Mouse (Mus musculus) naive thymus-derived CD4-positive, alpha-beta T cell, adult 2 months (primary cell): ENCODE measurements around the gene Pik3c2a.
A peak's percentile ranks its signal among the peaks of the same experiment; 100 is the strongest.

Source experiments
- DNase-seq: peaks from one replicate; pipeline ENCODE4 v3.0.0-alpha.2; 2011; ENCODE audit warnings: low read depth

Gene Pik3c2a

DNA sequence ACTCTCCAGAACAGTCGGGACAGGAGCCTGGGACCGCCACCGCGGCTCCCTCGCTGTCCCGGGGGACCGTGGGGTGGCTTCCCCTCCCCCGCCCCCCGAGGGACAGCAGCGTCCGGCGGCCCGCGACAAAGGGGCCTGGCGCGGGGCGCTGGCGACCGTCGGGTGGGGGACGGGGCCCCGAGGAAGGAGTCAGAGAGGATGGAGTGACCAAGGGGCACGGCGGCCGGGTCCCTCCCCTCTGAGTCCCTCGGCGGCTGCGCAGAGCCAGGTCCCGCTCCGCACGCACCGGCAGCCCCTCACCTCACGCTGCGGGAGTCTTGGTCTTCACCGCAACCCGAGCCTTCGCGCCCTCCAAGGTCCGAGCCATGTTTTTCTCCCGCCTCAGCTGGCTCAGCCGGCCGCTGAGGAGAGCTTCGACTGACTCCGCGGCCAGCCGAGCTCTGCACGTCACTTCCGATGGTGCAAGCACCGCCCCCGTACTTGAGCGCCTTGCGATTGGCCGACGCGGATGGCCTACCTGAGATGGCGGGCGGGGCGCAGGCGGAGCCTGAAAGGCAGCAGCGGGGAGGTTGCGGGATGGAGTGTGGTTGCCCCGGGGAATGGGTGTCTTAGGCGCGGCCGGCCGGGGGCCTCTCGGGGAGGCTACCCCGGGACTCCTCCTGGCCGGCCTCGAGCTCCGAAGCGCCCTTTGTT, at the start of gene Pik3c2a:
Gene Pik3c2a (minus strand): TSS at position 446 of the 693 bp plus-strand sequence.
- peak; percentile 93 for DNase-seq

DNA sequence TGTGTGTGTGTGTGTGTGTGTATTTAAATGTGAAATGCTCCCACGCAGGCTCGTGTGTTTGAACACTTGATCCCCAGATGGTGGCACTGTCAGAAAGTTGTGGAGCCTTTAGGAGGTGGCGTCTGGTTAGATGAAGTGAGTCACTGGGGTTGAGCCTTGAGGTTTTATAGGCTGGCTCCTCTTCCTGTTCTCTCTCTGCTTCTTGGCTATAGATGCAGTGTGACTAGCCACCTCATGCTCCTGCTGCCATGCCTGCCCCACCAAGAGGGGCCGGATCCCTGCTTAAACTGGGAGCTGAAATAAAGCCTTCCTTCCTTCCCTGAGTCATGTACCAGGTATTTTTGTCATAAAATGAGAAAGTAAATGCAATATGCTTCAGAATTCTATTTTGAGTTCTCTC, 47.9 kb upstream of the Pik3c2a start:
- DNase-seq, result no peak

DNA sequence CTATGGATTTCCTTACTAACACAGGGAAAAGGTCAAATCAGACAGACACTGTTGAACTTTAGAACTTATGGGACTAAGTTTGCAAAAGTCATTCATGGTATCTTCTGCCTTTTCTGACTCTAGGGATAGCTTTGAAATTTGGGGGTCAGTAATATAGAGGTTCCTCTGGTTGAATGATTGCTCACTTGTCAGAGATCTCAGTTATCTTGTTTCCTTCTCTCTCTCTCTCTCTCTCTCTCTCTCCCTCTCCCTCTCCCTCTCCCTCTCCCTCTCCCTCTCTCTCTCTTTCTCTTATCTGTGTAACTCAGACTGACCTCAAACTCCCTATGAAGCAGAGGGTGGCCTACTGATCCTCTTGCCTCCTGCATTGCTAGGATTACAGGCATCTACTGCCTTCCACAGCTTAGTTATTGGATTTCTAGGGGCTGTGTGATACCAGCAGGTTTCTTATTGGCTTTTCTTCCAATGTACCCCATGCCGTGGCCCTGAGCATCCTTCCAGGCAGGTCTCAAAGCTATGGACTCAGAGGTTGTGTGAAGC, 41.9 kb upstream of the Pik3c2a start:
- no peak for DNase-seq

DNA sequence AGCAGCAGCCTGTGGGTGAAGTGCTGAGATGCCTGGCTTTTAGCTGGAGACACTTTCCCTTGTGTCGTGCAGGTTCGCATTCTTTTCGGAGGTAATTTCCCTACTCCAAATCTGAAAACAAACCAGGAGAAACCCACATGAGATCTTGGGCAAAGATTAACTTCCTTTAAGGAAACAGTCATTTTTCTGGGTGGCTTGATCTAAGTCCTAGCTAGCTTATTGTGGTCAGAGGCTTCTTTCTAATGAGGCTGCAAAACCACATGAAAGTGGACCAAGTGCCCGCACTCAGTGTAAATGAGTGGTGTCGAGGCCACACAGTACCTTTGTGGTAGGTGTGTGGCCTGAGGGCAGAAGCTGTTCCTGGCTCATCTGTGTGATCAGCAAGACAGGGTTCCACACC, 41.0 kb upstream of the Pik3c2a start:
- DNase-seq, result peak; percentile 10

DNA sequence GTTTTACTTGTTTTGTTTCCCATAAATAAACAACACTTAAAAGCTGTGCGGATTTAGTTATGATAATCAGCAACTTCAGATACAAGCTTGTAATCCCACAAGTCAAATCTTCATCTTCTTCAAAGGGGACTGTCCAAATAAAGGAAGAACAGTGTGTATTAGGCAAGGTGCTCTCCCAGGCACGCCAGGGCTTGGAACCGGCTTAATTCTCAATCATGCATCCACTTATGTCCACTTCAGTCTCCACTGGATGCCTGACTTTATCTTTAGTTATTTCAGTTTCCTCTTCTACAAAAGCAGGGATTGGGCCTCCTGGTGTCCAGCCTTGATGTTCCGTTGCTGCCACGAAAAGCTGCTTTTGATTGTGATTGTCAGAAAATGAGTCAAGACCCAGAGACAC, 40.5 kb upstream of the Pik3c2a start:
- no peak for DNase-seq

DNA sequence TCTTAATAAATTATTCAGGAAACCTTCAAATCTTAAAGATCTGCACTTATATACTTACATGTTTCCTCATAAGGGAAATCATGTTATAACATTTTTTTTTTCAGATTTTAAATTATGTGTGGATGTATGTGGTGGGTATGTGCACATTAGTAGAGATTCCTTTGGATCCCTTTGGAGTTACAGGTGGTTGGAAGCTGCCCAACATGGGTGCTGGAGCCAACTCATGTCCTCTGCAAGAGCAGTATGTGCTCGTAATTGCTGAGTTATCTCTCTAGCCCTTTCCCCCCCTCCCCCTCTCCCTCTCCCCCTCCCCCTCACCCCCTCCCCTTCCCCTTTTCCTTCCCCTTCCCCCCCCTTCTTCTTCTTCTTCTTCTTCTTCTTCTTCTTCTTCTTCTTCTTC, 39.9 kb upstream of the Pik3c2a start:
- DNase-seq, result no peak

DNA sequence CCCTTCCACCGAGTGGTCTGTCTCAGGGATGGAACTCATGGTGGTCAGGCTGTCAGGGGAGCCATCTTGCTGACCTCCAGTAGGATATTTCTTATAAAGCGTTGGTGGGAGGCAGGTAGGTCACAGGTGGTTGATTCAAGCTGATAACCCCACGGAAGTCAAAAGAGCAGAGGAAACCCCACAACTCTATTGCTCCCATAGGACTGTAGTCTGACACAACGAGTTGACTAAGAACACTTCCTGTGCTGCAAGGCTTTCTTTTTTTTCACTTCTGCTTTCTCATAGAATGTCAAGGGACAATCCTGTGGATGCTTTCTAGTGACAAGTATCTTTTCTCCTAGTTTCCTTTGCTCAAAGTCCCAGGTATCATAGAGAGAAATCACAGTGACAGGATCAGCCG, 33.0 kb upstream of the Pik3c2a start:
- DNase-seq, result no peak

DNA sequence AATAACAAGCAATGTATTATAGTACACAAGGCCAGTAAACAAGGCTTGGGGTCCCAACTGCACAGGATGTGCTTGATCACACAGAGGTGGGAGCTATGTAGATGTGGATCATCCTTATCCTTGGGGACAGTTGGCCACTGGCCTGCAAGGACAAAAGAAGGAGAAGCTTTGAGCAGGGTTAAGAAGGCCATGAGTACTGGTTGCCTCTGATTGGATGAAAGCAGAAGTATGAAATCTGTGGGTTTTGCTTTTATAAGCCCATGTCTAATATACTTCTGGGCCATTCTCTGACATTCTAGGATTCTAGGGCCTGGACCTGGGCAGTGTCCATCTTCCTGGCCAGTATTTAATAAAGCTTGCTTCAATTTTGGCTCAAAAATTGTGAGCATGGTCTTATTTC, 32.6 kb upstream of the Pik3c2a start:
- no peak for DNase-seq

DNA sequence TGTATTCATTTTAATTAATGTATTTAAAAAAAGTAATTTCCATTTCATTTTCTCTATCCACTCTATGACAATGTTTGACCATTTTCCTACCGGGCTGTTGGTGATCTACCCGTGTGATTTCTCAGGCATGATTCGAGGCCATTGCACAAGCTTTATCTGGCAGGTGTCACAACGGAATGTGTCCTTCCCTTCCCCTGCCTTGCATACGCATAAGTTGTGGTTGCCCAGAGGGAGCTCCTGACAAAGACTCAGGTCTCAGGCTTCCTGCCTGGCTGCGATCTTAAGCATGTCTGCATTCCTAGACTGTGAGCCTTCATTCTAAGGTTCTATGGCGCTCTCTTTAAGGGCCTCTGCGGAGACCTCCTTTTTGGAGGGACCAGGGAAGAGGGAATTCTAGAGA, 18.9 kb upstream of the Pik3c2a start:
- DNase-seq, result no peak

DNA sequence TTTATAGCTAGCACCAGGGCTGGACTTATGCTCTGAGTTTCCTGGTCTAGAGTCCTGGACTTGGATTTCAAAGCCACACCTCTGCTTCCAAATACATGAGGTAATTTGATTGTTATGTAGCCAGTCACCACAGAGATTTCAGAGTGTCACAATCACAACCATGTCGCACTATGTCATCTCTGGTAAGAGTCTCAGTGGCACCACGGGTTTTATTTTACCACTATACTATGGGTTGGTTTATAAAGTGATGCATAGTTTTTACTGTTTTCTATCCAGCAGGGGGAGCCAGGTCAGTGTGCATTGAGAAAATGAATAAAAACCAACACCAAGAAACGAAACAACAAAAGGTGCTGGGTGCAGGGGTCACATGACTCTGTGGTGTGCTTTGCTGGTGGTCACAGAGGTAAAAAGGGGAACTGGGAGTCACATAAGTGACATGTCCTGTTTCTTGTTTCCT, 15.8 kb upstream of the Pik3c2a start:
- DNase-seq, result peak; percentile 72

DNA sequence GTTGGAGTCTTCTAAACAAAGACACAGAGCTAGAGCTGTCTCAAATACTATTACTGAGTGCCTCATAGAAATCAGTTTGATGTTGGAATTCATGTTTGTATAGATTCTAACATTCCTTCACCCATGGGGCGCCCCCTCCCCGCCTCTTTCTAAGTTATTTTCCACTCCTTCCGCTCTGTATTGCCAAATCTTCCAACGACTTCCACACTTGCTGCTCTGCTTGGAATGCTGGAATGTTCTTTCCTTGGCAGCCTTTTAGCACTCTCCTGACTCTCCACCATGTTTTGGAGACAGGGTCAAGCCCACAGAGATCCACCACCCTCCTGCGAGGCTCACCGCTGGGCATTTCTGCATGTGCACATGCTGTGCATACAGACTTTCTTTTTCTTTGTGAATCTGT, 14.1 kb upstream of the Pik3c2a start:
- no peak for DNase-seq

DNA sequence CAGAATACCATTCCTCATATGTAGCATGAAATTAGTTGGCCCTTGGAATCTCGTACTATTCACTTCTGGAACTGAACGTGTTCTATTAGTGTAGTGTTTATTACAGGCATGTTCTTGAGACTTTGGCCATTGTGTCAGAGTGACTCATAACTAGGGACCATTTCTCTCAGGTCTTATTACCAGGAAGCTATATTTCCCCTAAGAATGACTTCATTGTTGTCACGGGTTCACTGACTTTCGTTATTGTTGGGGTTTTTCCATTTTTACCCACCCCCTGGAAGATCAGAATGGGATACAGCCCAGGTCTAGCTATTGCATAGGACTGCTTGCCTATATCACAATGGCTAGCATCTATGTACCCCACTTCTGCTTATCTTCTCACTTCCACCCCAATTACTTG, 13.7 kb upstream of the Pik3c2a start:
- DNase-seq, result no peak

DNA sequence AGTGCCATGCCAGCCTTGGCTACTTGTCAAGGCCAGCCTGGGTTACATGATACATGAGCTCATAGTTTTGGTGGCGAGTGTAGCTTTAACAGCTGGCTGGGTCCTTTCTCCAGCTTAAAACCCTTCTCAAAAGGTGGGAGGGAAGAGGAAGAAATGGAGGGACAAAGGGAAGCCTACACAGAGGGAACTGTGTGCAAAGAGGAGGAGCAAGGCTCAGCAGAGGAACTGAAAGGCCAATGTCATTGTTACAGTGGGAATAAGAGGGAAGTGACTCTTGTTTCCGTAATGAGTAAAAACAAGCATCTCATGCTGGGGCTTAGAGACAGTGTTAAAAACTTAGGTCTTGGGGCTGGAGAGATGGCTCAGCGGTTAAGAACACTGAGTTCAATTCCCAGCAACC, 3.4 kb upstream of the Pik3c2a start:
- DNase-seq, result no peak

DNA sequence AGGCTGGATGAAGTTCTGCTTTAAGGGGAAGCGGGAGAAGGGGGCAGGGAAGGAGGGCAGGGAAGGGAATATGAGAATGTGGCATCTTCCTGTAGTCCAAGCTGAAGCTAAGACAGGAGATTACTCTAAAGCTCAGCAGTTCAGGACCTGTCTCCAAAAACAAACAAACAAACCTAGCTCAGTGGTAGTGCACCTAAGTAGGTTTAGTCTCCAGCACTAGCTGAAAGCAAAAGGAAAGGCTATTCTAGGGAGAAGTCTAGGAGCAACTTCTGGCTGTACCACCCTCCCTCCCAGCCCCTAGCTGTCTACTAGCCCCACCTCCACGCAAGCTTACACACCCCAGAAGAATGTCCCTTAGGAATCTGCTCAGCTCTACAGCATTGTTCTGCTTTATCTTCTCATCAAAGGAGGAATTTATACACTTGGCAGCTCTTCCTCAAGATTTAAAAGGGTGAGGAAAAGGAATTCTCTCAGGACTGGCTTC, 1.1 kb upstream of the Pik3c2a start:
- peak; percentile 27 for DNase-seq

DNA sequence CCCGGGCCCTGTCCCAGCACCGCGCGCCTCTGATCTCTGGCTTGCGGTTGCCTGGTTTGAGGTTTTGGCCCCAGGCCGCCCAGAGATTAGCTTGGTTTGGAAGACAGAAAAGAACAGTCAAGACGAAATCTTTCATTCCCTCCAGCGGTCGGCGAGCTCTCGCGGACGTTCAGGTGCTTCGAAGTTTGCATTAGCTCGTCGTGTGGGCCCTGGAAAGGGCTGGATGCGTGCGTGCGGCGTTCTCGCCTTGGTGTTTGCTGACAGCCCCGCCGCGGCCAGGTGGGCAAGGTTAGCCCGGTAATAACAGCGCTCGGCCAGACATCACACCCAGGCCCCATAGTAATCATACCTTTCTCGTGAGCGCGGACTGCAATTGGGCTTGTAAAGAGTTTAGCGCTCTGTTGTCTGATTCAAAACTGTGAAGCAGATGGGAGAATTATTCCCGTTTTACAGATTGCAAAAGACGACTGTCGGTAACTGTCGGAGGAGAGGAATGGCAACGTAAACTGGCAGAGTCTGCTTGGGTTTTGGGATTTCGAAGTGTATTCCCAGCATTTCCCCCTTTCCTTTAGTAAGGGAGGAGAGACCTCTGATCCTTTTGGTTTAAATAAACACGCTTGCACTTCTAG, 562 bp upstream of the Pik3c2a start:
- no peak for DNase-seq

DNA sequence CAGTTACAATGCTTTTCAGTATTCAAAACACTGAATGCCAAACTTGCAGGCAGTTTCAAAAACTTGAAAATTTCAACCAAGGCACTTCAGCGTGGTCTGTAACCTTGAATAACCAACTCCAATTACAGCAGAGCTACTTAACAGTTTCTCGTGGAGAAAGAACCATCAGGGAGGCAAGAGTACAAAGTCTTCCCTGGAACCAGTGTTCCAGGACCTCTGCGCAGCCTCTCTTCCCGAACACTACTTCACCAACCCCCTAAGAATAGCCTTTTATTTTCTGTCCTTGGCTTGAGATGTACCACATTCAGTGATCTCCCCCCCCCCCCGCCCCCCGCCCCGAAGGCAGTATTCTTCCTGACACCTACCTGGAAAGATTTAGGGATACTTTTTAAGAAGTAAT, 1.0 kb downstream of the Pik3c2a start:
- DNase-seq, result no peak

DNA sequence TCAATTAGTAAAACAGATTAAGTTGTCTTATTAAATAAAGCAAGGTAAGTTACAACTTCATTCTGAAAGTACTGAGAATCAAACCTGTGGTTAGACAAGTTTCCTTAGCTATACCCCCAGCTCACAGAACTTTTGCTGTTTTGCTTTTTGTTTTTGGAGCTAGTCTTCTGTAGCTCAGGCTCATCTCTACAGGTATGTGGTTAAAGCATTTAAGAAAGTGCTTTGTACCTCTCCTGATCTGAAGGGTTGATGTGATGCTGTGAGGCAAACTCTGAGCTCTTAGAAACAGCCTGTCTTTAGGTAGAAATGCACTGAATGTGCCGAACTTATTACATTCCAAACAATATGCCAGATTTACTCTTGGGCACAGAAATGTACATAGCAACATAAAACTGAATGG, 1.9 kb downstream of the Pik3c2a start:
- DNase-seq, result peak; percentile 55

DNA sequence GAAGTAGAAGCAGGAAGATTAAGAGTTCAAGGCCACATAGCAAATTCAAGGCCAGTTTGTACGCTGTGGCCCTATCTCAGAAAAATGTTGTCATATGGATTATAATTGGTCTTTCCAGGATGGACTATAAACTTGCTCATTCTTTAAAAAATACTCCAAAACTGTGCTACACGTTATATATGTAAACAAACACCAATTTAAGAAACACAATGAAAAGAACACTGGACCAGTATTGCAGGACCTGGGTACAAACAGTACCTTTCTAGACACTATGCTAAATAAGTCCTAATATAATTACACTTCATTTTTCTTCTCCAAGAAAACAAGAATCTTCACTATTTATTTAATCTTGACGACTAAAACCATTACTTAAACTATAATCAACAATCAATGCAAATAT, 11.6 kb downstream of the Pik3c2a start:
- DNase-seq, result no peak

DNA sequence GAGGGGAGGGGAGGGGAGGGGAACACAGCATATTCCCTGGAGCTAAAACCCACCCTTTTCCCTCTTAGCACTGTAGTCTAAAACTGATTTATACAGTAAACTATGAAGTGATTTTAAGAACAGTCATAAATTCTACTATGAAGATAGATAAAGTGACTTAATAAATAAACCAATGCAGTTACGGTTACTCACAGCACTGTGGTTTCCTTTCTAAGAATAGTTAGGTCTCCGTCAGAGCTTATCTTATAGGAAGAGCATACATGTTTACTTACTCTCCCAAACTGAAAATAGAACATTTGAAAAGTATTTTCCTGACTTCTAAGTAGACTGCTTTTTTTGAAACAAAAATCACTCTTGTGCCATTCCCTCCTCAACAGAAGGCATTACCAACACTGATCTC, 12.3 kb downstream of the Pik3c2a start:
- DNase-seq, result peak; percentile 33

DNA sequence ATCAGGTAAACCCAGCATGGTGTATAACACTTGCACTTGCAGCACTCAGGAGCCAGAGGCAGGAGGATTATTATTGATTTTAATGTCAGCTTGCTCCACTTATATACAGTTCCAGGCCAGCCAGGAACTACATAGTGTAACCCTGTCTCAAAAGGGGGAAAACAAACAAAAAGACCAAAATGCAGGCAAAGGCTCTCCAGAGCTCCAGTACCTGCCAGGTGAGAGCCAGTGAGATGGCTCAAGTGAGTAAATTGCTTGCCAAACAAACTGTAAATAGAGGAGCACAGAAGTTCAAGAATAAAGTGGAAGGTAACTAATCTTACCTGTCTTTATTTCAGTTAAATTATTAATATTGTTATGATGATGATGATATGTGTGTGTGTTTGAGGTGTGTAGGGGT, 16.0 kb downstream of the Pik3c2a start:
- DNase-seq, result no peak

DNA sequence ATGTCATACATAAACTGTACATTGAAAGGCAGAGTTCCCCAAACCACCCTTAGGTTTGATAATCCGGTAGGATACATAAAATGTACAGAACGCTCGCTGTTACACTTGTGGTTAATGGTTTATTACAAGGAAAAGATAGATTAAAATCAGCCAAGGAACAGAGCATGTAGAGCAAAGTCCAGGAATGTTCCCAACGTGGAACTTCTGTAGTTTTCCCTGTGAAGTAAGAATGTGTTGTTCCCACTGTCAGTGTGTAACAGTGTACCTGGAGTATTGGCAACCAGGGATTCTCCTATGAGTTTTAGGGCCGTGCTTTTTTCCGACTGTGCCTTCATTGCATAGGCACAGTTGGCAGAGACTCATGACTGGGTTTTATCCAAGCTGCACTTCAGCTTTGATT, 17.5 kb downstream of the Pik3c2a start:
- DNase-seq, result no peak

DNA sequence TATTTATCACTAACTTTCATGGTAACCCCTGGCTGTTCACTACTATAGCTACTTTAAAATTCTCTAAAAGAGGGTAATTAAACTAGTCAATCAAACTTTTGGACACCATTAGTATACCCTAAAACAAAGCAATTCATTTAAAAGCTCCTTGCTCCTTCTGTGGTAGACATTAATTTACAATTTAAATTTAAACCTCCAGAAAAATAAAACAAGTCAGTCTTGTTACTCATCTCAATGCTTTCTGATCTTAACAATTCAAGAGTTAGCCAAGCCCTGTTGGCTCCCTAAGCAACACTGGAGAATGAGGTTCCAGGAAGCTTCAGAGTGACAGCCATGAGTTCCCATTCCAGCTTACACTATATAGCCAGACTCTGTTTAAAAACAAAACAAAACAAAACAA, 22.2 kb downstream of the Pik3c2a start:
- no peak for DNase-seq

DNA sequence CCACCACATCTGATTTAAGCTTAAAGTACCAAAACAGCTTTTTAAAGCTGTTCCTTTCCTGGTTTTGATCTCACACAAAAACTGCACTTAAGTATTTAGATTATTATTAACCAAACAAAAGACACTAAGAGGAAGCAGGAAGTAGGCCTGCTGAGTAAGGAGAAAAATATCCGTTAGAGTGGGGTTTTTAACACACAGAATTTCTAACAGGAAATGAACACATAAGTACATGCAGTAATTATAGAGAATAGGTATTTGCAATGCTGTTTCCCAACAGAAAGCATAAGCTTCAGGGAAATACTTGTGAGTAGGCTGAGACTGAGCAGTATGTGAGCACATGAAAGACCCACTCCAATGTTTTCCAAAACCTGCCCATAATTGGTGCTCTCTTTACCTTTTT, 33.8 kb downstream of the Pik3c2a start:
- DNase-seq, result peak; percentile 54

DNA sequence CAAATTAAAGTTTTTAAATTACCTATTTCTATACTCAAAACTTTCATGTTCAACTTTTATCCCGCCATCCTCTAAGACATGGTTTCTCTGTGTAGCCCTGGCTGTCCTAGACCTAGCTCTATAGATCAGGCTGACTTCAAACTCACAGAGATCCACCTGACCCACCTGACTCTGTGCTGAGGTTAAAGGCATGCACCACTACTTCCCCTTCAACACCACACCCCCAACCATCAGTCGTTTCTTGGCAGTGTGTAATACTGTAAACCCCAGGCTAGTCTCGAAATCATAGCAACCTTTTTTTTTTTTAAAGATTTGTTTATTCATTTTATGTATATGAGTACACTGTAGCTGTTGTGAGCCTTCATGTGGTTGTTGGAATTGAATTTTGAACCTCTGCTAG, 50.9 kb downstream of the Pik3c2a start:
- DNase-seq, result no peak
